Mouse (Mus musculus) erythroblast, embryonic 14.5 days (primary cell): ENCODE measurements around the gene Zfp286.

ENCODE experiments used
- GATA1 ChIP-seq: IDR thresholded peaks from 2 replicates; pipeline ENCODE4 v1.6.1; 2012; ENCODE audit warnings: low read length, inconsistent platforms, mixed read lengths
- TAL1 ChIP-seq: IDR thresholded peaks from 3 replicates; pipeline ENCODE4 v1.6.1; 2012; ENCODE audit warnings: low read length, inconsistent platforms, mixed read lengths

- TF ChIP-seq GATA1 = no peak
- TF ChIP-seq TAL1 = no peak
These were observed 32.6 kb upstream of the Zfp286 start for GRCm38 (mm10) chr11:62821893-62822292.
